Mouse (Mus musculus): ENCODE data around the gene Ggps1.

Gene Ggps1

DNA sequence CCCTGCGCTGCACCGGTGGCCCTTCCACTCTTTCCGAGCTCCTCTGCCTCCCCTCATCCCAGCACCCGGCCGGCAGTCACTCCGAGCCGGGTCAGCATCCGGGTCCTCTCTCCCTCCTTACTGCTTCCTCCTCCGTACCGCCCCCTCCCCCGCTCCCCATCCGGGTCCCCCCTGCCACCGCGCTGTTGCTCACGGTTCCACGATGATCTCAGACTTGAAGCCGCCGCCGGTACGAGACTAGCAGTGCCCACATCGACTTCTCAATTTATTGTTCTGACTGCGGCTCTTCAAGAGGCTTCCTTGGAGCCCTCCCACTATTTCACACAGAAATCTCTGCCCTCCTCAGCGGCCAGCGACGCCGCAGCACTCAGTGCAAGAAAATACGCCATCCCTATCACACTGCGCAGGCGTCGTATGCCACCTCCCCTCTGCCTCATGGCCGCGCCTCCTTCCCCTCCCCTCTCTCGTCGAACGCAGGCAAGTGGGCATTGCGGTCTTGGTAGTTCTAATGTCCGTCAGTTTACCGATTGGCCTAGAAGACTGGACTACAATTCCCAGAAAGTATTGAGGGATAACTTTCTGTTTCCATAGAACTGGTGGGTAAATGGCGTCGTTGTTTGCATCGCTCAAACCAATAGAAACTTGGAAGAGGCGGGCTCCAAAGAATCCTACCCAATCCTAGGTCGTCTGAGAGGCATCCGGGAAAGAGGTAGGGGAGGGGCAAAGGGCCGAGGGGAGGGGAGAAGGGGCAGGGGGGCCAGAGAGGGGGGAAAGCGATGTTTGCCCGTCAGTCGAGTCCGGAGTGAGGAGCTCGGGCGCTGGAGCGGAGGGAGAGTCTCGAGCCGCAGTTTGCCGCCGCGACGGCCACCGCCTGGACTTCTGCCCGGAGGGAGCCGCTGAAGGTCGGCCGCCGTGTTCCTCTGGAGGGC lies at the start of gene Ggps1, which contains the start of gene Arid4b:
Gene Ggps1 (minus strand): TSS at position 476 of the 929 bp plus-strand sequence.
Gene Arid4b (plus strand): TSS at position 220 of the 929 bp plus-strand sequence.
- peak; percentile 95 for DNase-seq

DNA sequence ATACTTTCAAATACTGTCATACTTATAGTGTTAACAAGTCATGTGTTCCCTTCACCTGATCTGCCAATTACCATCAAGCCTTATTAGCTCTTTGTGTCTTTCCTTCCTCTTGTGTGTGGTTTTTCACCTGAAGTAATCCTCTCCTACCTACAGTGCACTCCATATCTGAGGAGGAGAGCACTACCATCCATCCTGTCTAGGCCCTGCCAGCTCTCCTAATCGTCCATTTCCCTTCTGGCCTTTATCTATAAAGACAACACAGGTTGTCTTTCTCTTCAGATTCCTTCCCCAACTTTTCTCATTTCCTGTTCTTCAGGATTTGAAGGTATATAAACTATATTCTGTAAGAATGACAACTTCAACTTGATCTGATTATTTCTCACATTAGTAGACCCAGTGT lies 47.9 kb upstream of the Ggps1 start:
- no peak for DNase-seq

DNA sequence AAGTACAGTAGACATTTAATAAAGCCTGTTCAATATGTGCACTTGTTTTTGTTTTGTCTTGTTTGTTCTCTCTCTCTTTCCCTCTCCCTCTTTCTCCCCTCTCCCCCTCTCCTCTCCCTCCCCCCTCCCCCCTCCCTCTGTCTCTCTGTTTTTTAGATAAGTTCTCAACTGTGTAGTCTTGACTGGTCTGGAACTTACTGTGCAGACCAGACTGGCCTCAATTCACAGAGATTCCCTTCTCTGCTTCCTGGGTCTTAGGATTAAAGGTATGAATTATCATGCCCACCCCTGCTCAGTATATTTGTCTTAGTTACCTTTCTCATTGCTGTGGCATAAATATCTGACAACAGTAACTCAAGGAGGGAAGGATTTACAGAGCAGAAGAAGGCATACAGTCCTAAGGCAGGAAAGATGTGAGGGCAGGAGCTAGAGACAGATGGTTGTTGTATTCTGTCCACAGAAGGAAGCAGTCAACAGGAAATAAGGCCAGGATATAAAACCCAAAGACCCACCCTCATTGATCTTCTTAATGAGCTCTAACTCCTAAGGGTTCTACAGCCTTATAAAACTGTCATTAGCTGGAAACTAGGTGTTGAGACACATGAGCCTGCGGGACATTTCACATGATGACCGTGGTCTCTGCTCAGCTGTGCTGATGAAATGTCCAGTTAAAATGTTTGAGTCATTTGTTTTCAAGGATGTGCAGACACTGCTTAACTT lies 47.0 kb upstream of the Ggps1 start:
- no peak for DNase-seq

DNA sequence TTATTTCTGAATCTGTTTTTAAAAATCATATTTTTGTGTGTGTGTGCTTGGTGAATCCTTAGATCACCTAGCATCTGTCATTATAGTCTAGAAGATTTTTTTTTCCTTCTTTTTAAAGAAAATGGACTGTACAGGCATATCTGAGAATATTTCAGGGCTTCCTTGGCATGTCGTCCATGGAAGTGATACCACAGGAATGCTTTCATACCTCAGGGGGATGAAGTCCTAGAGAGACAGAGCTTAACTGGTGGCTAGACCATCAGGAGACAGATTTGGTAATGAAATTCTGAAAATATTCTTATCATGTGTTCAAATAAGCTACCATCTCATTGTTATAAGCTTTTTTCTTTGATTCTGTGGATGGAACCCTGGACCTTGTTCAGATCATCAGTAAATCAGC lies 39.7 kb upstream of the Ggps1 start:
- no peak for DNase-seq

DNA sequence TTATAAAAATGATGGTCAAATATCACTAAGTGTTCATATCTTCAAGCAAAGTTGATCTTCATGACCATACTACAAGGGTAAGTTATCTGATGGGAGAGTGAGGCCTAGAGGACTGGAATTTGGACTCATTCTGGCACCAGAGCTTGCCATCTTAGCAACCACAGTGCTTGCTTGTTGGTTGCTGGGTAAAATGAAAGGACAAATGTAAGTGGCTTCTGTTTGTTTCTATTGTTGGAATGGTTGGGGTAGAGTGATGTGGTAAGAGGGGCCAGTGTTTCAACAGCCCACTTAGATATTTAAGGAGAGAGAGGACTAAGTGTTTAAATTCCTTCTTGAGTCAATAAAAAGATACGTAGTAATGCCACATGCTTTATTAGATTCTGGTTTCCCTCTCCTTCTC lies 25.4 kb upstream of the Ggps1 start:
- no peak for DNase-seq

DNA sequence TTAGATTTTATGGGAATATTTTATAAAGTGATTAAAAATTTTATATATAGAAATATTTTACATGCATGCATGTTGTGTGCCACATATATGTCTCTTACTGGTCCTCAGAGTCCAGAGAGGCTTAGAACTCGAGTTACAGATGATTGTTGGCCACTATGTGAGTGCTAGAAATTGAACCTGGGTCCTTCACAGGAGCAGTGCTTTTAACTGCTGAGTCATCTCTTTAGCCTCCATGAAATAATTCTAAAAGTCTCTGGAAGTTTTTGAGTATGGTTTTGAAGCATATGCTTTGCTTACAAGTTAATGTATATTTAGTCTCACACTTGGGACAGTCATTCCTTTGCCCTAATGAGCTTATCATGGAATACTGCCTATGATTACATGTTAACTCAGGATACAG lies 12.0 kb upstream of the Ggps1 start:
- no peak for DNase-seq

DNA sequence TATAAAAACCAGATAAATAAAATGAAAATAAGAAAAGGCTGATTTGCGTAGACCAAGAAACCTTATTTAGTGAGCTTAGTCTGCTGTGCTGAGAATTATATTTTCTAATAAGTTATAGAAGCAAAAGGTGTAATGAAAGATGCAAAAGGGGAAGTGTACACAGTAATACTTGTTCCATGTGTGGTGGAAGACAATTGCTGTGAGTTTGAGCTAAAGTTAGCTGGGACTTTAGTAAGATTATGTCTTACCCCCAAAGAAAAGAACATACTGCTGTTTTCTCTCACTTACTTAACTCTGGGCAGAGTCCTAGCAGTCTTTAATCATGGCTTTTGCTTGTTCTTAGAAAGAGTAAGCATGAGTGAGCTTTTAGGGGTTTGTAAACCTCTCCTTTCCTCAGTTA lies 11.1 kb upstream of the Ggps1 start:
- no peak for DNase-seq

DNA sequence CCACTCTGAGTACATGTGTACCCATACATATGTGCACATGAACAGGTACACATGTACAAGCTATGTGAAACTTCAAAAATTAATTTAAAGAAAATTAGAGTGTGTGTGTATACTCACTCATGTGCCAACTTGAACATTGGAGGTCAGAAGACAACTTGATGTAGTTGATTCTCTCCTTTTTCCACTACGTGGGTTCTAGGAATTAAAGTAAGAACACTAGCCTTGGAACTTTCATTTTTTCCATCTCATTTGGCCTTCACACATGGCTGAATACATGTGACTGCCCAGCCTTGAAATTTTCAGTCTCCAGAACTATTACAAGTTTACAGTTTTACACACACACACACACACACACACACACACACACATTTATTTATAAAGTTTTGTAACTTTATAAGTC lies 6.0 kb upstream of the Ggps1 start:
- no peak for DNase-seq

DNA sequence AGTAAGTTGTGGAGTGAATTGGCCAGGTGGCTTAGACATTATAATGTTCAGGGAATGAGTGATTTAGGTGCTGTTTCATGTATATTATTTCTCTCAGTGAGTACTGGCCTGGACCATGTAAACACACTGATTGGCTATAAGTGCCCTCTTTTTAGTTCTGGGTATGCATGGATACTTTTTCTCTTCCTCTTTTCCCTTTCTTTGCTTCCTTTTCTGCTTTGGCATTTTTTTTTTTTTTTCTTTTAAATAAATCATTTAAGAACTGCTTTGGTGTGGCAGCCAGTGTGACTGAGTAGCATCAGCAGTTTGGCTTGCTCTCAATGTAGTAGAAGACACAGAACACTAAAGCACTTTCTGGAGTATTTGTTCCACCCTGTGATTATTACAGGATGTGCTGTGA lies 4.7 kb upstream of the Ggps1 start:
- no peak for DNase-seq

DNA sequence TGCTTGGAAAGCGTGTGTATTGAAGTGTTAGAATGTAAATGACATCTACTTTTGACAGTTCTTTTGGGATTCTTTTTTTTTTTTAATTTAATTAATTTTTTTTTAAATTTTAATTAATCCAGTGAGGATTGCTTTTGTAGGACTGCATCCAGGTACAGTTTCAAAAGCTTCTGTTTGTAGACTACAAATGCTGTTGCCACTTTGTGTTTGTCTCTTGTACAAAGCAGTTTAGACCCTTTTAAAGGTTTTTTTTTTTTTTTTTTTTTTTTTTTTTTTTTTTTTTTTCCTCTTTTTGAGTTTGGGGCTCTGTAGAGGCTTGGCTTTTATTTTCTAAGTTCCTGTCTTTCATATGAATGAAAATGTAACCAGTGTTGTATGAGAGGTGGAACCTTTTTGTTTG lies 2.4 kb upstream of the Ggps1 start:
- no peak for DNase-seq

DNA sequence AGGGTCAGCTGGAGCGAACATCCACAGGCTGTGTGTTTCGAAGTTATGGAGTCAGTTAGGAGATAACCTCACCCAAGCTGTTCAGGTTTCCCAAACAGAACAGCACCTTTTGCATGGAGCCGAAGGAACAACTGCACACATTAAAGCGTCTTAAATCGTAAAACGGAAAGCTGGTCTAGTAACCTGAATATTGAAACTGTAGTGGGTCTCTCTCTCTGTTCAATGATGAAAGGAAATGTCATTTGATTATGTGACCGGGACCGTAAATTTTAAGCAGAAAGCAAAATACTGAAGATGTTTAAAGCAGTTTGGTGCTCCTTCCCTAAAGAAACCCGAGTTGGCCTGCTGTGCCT lies 1.7 kb upstream of the Ggps1 start:
- no peak for DNase-seq

DNA sequence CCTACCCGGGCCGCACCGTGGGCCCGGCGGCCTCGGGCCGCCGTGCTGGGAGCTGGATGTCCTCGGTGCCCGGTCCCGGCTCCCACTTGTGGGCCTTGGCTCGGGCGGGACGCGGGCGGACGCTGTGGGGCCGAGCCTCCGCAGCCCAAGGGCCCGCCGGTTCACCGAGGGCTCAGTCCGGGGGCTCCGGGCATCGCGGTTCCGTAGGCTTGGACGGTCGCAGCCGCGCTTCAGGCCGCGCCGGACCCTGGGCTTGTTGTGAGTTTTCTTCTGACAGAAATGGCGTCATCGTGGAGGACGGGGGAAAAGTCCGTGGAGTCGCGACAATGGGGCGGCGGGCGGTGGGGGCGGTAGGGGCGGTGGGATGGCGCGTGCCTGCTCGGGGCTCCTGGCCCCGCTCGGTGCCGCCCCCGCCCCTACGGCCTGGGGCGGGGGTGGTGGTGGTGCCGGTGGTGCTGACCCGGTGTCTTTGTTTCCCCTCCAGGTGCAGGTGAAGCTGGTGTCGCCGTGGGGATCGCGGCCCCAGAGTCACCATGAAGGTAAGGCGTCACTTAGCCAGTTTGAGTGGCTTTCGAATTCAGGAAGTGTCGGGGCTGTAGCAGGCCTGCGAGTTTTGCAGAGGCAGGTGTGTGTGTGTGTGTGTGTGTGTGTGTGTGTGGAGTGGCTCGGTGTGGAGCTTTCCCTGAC lies 1.2 kb upstream of the Ggps1 start:
- peak; percentile 51 for DNase-seq

DNA sequence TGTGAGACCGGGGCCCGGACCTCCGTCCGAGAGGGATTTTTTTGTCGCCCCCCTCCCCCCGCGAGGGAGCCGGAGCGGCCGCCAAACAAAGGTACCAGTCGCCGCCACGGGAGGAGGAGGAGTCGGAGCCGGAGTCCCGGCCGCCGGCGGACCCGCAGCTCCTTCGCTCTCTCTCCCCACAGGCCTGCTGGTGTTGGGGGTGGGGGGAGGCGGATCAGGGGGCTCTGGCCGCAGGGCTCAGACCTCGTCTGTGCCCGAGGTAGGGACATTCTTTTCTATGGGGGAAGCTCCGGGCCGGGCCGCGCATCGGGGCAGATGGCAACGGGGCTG lies 619 bp upstream of the Ggps1 start:
- no peak for DNase-seq

DNA sequence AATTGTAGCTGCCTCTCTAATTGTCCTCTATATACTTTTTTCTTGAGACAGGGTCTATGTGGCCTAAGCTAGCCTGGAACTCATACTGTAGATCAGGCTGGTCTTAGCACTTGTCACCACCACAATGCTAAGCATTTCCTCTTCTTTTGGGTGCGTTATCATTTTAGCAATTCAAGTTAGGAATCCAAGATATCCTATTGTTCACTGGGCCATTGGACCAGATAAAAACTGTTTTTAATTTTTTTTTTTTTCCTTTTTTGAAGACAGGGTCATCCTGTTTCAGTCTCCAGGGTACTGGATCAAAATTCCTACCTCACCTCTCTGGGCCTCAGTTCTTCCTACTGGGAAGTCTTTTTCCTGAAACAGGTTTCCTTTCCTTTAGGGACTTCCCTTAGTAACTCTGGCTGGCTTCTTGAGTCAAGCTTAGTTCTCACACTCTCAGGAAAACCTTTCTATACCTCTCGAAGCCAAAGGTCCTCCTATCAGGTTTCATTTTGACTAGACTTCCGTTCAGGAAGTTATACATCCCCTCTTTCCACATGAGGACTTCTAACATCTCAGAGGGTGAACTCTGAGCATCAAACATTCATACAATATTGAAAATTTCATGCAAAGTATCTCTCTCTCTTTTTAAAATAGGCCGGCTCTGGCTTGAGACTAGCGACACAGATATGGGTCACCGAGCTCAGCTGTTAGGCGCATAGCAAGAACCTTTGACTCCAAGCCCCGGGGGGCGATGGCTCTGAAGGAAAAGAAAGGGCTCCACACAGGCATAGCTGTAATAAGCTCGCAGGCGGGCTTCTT lies 877 bp downstream of the Ggps1 start:
- DNase-seq, result no peak

DNA sequence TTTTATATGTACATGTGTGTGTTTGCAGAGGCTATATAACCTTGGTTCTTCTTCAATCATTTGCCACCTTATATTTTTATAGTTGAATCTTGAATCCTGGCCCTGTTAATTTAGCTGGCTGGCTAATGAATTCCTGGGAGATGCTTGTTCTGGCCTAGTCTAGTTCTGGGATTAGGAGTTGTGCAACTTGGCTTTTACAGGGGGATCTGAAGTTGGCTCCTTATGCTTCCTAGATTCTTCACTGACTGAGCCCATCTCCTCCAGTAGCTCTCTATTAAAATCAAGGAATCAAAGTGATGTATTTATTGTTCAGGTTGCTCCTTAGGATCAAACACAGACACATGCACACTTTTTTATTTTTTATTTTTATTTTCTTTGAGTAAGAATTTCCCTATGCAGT lies 3.7 kb downstream of the Ggps1 start:
- DNase-seq, result no peak

DNA sequence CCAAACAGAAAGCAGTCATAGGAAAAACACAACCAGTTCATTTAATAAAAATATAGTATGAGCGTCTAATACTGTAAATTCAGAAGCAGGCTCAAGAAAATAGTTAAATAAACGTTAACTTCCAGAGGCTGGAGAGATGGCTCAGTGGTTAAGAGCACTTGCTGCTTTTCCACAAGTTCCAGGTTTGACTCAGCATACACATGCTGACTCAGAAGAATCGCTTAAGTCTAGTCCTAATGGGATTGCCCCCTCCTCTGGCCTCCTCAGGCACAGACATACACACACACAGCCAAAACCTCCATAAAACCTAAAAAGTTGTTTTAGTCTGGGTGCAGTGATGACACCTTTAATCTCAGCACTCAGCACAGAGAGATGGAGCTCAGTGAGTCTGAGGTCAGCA lies 6.5 kb downstream of the Ggps1 start:
- no peak for DNase-seq

DNA sequence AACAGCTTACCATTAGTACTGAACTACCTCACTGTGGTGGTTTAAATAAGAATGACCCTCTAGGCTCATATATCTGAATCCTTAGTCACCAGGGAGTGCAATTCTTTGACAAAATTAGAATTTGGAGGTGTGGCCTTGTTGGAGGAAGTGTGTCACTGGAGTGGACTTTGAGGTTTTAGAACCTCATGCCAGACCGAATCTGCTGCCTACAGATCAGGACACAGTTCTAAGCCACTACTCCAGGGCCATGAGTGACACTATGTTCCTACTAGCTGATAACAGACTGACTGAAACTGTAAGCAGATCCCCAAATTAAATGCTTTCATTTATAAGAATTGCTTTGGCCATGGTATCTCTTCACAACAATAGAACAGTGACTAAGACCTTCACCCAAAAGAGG lies 13.4 kb downstream of the Ggps1 start:
- DNase-seq, result no peak

DNA sequence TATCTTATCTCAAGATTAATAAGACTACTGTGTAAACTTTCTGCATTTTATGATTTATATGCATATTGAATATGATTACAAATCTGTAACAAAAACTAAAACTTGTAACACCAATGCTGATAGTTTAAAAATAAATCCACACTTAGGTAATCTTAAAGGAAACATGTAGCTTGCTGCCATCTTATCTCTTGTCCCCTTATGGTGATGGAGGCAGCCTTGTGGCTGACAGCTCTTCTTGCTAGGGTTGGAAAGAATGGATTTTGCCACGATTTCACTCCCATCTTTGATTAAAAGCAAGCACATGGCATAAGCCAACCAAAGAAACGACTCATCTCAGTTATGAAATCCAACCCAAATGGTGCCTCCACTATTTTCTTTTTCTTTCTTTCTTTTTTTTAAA lies 18.8 kb downstream of the Ggps1 start:
- DNase-seq, result no peak

DNA sequence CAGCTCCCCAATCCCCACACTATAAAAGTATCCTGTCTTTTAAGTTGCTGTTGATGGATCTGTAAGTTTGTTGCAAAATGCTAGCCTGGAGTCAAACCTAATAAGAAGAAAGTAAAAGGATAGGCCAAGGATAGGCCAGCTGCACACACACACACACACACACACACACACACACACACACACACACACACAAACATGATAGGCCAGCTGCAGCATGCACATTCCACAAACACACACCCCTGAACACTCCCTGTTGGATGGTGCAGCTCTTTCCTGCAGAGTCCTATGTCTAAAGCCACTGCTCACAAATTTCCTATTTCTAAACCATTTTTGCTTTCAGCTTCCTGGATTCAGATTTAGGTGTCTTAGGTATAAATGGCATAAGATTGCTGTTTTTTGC lies 19.4 kb downstream of the Ggps1 start:
- DNase-seq, result no peak

DNA sequence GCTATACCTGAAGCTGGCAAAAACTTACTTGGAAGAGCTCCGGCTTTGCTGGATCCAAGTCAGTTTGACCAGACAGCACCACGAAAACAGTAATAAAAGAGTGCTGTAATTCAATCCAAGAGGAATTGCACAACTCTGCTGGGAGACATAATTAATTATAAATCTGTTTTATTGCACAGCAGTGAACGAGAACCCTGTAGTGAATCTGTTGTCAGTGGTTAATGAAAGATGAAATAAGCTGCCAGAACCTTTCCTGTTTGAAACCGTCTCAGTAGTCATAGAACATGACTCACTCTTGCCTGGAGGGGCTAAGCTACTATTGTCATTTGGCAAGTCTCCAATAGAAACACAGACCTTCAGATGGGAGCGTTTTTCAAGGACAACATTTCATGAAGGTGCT lies 23.1 kb downstream of the Ggps1 start:
- no peak for DNase-seq

DNA sequence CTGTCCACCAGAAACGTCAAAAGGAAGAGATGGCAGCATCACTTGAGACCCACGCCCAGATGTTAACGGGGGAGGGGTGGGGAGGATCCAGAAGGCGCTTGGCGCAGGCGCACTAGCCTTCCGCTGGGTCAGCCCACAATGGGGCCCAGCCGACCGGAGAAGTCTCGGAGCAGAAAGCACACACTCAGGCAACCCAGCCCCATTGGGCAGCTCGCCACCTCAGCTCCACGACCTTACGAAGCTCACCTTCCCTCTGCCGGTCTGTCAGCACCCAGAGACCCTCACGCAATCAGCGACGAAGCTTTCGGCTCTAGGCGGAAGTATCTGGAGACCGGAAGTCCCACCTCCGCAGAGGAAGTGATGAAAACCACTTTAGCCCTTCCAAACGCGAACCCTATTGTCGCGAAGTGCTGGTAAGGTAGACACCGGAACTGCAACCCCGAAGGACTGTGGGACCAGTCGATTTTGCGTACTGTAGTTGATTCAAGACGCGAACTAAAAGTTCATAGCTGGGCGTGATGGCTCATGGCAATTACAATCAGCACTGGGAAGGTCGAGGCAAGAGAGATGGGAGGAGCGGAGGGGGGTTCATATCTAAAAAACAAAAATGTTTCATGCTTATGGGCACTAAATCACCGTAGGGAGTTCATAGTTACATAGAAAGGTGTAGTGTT lies 23.9 kb downstream of the Ggps1 start, which contains the start of gene Tbce:
Gene Tbce (minus strand): TSS at position 347 of the 674 bp plus-strand sequence.
- DNase-seq, result peak; percentile 94

DNA sequence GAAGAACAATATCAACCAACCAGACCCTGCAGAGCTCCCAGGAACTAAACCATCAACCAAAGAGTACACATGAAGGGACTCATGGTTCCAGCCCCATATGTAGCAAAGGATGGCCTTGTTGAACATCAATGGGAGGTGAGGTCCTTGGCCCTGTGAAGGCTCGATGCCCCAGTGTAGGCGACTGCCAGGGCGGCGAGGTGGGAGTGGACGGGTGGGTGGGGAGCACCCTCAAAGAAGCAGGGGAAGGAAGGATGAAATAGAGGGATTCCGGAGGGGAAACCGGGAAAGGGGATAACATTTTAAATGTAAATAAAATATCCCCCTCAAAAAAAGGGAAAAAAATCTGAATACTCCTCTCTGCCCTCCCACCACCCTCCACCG lies 24.4 kb downstream of the Ggps1 start:
- DNase-seq, result no peak
